Mouse (Mus musculus) embryo, embryonic 11.5 days (tissue): ENCODE results near the gene Slc4a3.

Experiments
- DNase-seq: peaks from one replicate; pipeline ENCODE4 v3.0.0-alpha.2; 2012; ENCODE audit warnings: low read depth, low spot score

The Slc4a3 gene

GRCm38 (mm10) chr1:75521321-75522031 lies 24.6 kb upstream of the Slc4a3 start, which contains the start of gene Stk11ip:
Stk11ip (plus strand) TSS chr1:75521529.
- peak; percentile 90 for DNase-seq

GRCm38 (mm10) chr1:75524679-75525078 lies 21.4 kb upstream of the Slc4a3 start:
- DNase-seq: no peak

- no peak for DNase-seq
Observed at GRCm38 (mm10) chr1:75530546-75530945, 15.5 kb upstream of the Slc4a3 start.

GRCm38 (mm10) chr1:75532280-75533172 lies 13.5 kb upstream of the Slc4a3 start:
- no peak for DNase-seq

GRCm38 (mm10) chr1:75533325-75534252 lies 12.5 kb upstream of the Slc4a3 start:
- DNase-seq: no peak

GRCm38 (mm10) chr1:75537587-75537986 lies 8.5 kb upstream of the Slc4a3 start:
- no peak for DNase-seq

GRCm38 (mm10) chr1:75538597-75539190 lies 7.4 kb upstream of the Slc4a3 start:
- no peak for DNase-seq

GRCm38 (mm10) chr1:75541496-75541895 lies 4.6 kb upstream of the Slc4a3 start:
- DNase-seq: no peak

- no peak for DNase-seq
Observed at GRCm38 (mm10) chr1:75544351-75544750, 1.7 kb upstream of the Slc4a3 start.

- DNase-seq: no peak
Observed at GRCm38 (mm10) chr1:75547351-75547750, 1.3 kb downstream of the Slc4a3 start.

GRCm38 (mm10) chr1:75548083-75548482 lies 2.0 kb downstream of the Slc4a3 start:
- no peak for DNase-seq

GRCm38 (mm10) chr1:75548871-75549270 lies 2.8 kb downstream of the Slc4a3 start:
- DNase-seq: no peak

GRCm38 (mm10) chr1:75549289-75550279 lies 3.5 kb downstream of the Slc4a3 start:
- DNase-seq: no peak

GRCm38 (mm10) chr1:75550586-75550985 lies 4.5 kb downstream of the Slc4a3 start:
- DNase-seq: no peak

GRCm38 (mm10) chr1:75555680-75556079 lies 9.6 kb downstream of the Slc4a3 start:
- DNase-seq: no peak

GRCm38 (mm10) chr1:75556143-75556781 lies 10.2 kb downstream of the Slc4a3 start:
- no peak for DNase-seq

- no peak for DNase-seq
Observed at GRCm38 (mm10) chr1:75557041-75557440, 11.0 kb downstream of the Slc4a3 start.

- DNase-seq: no peak
Observed at GRCm38 (mm10) chr1:75558388-75559178, 12.5 kb downstream of the Slc4a3 start.
